12 mouse cellular contexts compared by ENCODE assay signal in genomic region chrX:162554513-162554912, GRCm38 (mm10).
DNase-seq lines count a peak whose midpoint lies in the region; ATAC-seq and TF ChIP-seq lines count a peak whose summit lies in the region.
"Had no signal": no experiment of that assay in that cellular context is flagged by ENCODE, and none has a peak within 500 bp of the region (broad histone marks: within the 10 kb centered on the region; RNA-seq: fewer than 3 reads in every experiment).

No protein-coding gene starts in this region.

- CTCF ChIA-PET in Patski (lab: Charles Lee) = interaction anchor here (0.8 to 2.5 kb wide), 2 partner anchors 11 kb away, joined by 3 to 6 read pairs; no protein-coding TSS in a partner anchor

- peaks cover 35% of the 10 kb centered on the region for H3K27me3 ChIP-seq in Patski

- intact Hi-C loops in gastrocnemius, postnatal 14 days (cut with DNase I; ENCODE audit: low total_unique reads) = no loop called here
- intact Hi-C loops in left cerebral cortex, postnatal 25 days (cut with DNase I) = loop anchor here (10.0 kb wide), 1 partner anchor 90 kb away; the partner anchor contains the start of gene Reps2
- intact Hi-C loops in gastrocnemius, adult 2 months (cut with DNase I) = no loop called here

- no peak overlapping the region for H3K27ac ChIP-seq in gastrocnemius, adult 2 months
- H3K27ac ChIP-seq: heart, embryonic 15.5 days; liver, embryonic 13.5 days had no signal

- peak; percentile 10 for DNase-seq in gastrocnemius, adult 18-20 months (ENCODE audit: low spot score)
- no peak for DNase-seq in gastrocnemius, postnatal 14 days
- peak; percentile 26 to 47 for DNase-seq in left cerebral cortex, postnatal 25 days (ENCODE audit: low spot score in 2 of 2)
- no peak for DNase-seq in left cerebral cortex, adult 8-10 months (ENCODE audit: low spot score in 2 of 2)
- peak; percentile 41 for DNase-seq in Patski (ENCODE audit: low read depth, low spot score)
- peak; percentile 19 to 25 for DNase-seq in cerebellum, postnatal 25 days
- DNase-seq in gastrocnemius, adult 2 months = no peak
- DNase-seq: liver, embryonic 13.5 days; thymus, adult 18-20 months had no signal

- in situ Hi-C loops in Patski (cut with MboI; ENCODE audit: low pct_unique_long_range_greater_than_20kb) = no loop called here

- TF ChIP-seq CTCF in Patski (IDR thresholded peaks at IDR 0.05) = no peak
- TF ChIP-seq CTCF in gastrocnemius, adult 2 months (IDR thresholded peaks at IDR 0.05) = no peak

- no peak for ATAC-seq in Patski
- no peak for ATAC-seq in megakaryocyte progenitor cell, adult 5-6 weeks (replicated peaks; ENCODE audit: poor library complexity)
- ATAC-seq: CD4-positive, CD25-positive, alpha-beta regulatory T cell, adult 4 months had no signal

- no peak overlapping the region for H3K4me3 ChIP-seq in gastrocnemius, adult 2 months
- H3K4me3 ChIP-seq: heart, embryonic 15.5 days; liver, embryonic 13.5 days had no signal

- POLR2A ChIA-PET in Patski (lab: Charles Lee) = no interaction called here

Comparison
In these comparisons a context has a peak if more than half of its experiments do, and no peak if none do; other contexts are left out.
1. DNase-seq: peak in gastrocnemius, adult 18-20 months (single experiment), left cerebral cortex, postnatal 25 days (2 of 2), Patski (single experiment) and cerebellum, postnatal 25 days (2 of 2); none in gastrocnemius, postnatal 14 days (single experiment), left cerebral cortex, adult 8-10 months (0 of 2) and gastrocnemius, adult 2 months (single experiment).